Mouse (Mus musculus): ENCODE data around the gene Crybb1.

Gene Crybb1

GRCm38 (mm10) chr5:112286608-112286983 is 31.0 kb downstream of the Crybb1 start:
- DNase-seq (ENCODE audit: low read depth, low spot score): no peak

- DNase-seq (ENCODE audit: low read depth, low spot score): no peak
These were observed 31.5 kb downstream of the Crybb1 start for GRCm38 (mm10) chr5:112286984-112287641.

GRCm38 (mm10) chr5:112287652-112288051 is 32.0 kb downstream of the Crybb1 start:
- no peak for DNase-seq (ENCODE audit: low read depth, low spot score)

- no peak for DNase-seq (ENCODE audit: low read depth, low spot score)
These were observed 32.9 kb downstream of the Crybb1 start for GRCm38 (mm10) chr5:112288193-112289141.

GRCm38 (mm10) chr5:112289236-112289635 is 33.6 kb downstream of the Crybb1 start:
- DNase-seq (ENCODE audit: low read depth, low spot score): no peak

GRCm38 (mm10) chr5:112289819-112290535 is 34.4 kb downstream of the Crybb1 start:
- no peak for DNase-seq (ENCODE audit: low read depth, low spot score)

GRCm38 (mm10) chr5:112290536-112290880 is 34.9 kb downstream of the Crybb1 start:
- DNase-seq (ENCODE audit: low read depth, low spot score): no peak

GRCm38 (mm10) chr5:112291866-112292265 is 36.3 kb downstream of the Crybb1 start:
- DNase-seq (ENCODE audit: low read depth, low spot score): no peak

- no peak for DNase-seq (ENCODE audit: low read depth, low spot score)
These were observed 36.8 kb downstream of the Crybb1 start for GRCm38 (mm10) chr5:112292343-112292980.

- no peak for DNase-seq (ENCODE audit: low read depth, low spot score)
These were observed 38.2 kb downstream of the Crybb1 start for GRCm38 (mm10) chr5:112293800-112294199.

GRCm38 (mm10) chr5:112294696-112295095 is 39.1 kb downstream of the Crybb1 start:
- DNase-seq (ENCODE audit: low read depth, low spot score): no peak

- no peak for DNase-seq (ENCODE audit: low read depth, low spot score)
These were observed 39.5 kb downstream of the Crybb1 start for GRCm38 (mm10) chr5:112295162-112295561.

- DNase-seq (ENCODE audit: low read depth, low spot score): no peak
These were observed 39.9 kb downstream of the Crybb1 start for GRCm38 (mm10) chr5:112295564-112295963.

- DNase-seq (ENCODE audit: low read depth, low spot score): no peak
These were observed 41.0 kb downstream of the Crybb1 start for GRCm38 (mm10) chr5:112296404-112297181.

GRCm38 (mm10) chr5:112297257-112297656 is 41.6 kb downstream of the Crybb1 start:
- DNase-seq (ENCODE audit: low read depth, low spot score): no peak

- DNase-seq (ENCODE audit: low read depth, low spot score): no peak
These were observed 42.8 kb downstream of the Crybb1 start for GRCm38 (mm10) chr5:112298226-112298988.

- DNase-seq (ENCODE audit: low read depth, low spot score): no peak
These were observed 43.8 kb downstream of the Crybb1 start for GRCm38 (mm10) chr5:112299399-112299798.

- DNase-seq (ENCODE audit: low read depth, low spot score): no peak
These were observed 44.5 kb downstream of the Crybb1 start for GRCm38 (mm10) chr5:112300112-112300511.

- DNase-seq (ENCODE audit: low read depth, low spot score): no peak
These were observed 45.2 kb downstream of the Crybb1 start for GRCm38 (mm10) chr5:112300721-112301308.

GRCm38 (mm10) chr5:112301694-112302093 is 46.1 kb downstream of the Crybb1 start:
- no peak for DNase-seq (ENCODE audit: low read depth, low spot score)

All from telencephalon, adult 2 months (tissue).